Mouse (Mus musculus) kidney, adult 10 weeks (tissue): ENCODE measurements around the gene Gm8871. TPM values are rescaled to one million over a fixed set of nuclear protein-coding genes. Genes with fewer than 3 reads are reported as not detected.

Experiments used
- polyA plus RNA-seq: library from polyadenylated mRNA; stranded (reverse); fragments of 350-450 nt; fragmentation: Illumina TruSeq; extraction: RNeasy Lipid Tissue Mini Kit (QIAGEN cat#74804); gene quantifications from one replicate; pipeline ENCODE4 v1.2.3, GENCODE M21; 2014; ENCODE audit warnings: low read depth, low replicate concordance

The Gm8871 gene
- polyA plus RNA-seq: not detected

GRCm38 (mm10) chr5:10947505-10947904, at the start of gene Gm8871, which contains the start of gene Gm8857:
Gm8871 (plus strand) TSS chr5:10947805.
Gm8857 (plus strand) TSS chr5:10947807.

Other genes with a start within 250 kb of the Gm8871 start
- not detected for gene Gm8857, start within 50 bp of the Gm8871 start, polyA plus RNA-seq
- gene Gm8879, start 179.8 kb downstream of the Gm8871 start, polyA plus RNA-seq: not detected
- not detected for gene Gm5861, start 235.3 kb downstream of the Gm8871 start, polyA plus RNA-seq